Mouse (Mus musculus) erythroblast, embryonic 14.5 days (primary cell): Measurements from ENCODE around the gene Cit.

Experiments used
- GATA1 ChIP-seq: IDR thresholded peaks from 2 replicates; pipeline ENCODE4 v1.6.1; 2012; ENCODE audit warnings: low read length, inconsistent platforms, mixed read lengths
- TAL1 ChIP-seq: IDR thresholded peaks from 3 replicates; pipeline ENCODE4 v1.6.1; 2012; ENCODE audit warnings: low read length, inconsistent platforms, mixed read lengths

DNA sequence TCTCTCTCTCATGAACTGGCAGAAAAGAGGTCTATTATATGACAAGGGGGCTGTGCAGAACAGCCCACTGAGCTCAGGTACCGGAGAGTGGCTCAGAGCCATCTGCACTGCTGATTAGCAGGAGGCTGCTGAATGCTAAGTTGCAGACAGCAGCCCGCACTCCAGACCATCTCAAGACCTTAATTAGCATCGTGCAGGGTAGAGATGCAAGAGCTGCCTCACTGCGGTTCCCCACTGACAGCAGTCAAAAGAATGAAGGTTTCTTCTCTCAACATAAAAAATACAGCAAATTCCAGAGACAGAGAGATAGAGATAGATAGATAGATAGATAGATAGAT lies 45.2 kb upstream of the Cit start:
- no peak for TF ChIP-seq TAL1
- TF ChIP-seq GATA1 = no peak
